Comparison of ENCODE assay signal across 8 mouse cellular contexts in the genomic region with DNA sequence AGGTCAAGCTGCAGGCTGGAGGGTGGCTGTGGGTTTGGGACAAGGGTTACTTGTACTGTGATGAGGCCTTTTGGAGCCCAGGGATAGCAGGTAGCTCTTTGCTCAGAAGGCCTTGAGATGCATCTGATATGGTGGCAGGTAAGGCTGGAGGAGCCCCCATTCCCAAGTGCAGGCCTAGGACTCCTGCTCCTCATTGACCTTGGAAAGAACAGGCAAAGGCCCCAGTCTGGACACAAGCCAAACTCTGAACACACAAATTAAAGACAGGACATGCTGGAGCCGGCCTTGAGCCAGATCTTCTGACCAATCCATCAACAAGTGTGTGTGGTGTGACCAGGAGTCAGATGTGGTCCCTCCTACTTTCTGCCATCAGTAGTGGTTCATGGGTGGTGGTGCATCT. TPM values are rescaled to one million over a fixed set of nuclear protein-coding genes. Genes with fewer than 3 reads are reported as not detected.
DNase-seq lines count a peak whose midpoint lies in the region; ATAC-seq and TF ChIP-seq lines count a peak whose summit lies in the region.

No protein-coding gene starts in this region.

- 12% methylated on average over 1 of the region's 1 CpGs for WGBS in heart, embryonic 16.5 days
- 35% methylated on average over 1 of the region's 1 CpGs for WGBS in neural tube, embryonic 14.5 days

- 0 out of 2 replicates have a peak overlapping the region, but pooled peaks have one; percentile 1 for H3K4me2 ChIP-seq in heart, embryonic 16.5 days (ENCODE audit: low read depth, low read length)
- peak overlapping the region; percentile 79 for H3K4me2 ChIP-seq in neural tube, embryonic 14.5 days (ENCODE audit: low read depth, low read length)

- H3K4me1 ChIP-seq in heart, embryonic 16.5 days (ENCODE audit: control insufficient read depth, insufficient read depth, low read length): peaks cover 3% of the 10 kb centered on the region
- peaks cover 20% of the 10 kb centered on the region for H3K4me1 ChIP-seq in neural tube, embryonic 14.5 days (ENCODE audit: control insufficient read depth, insufficient read depth, low read length)

- no peak overlapping the region for H3K9ac ChIP-seq in heart, embryonic 16.5 days (ENCODE audit: low read length)
- peak overlapping the region; percentile 93 for H3K9ac ChIP-seq in neural tube, embryonic 14.5 days (replicated peaks; ENCODE audit: low read depth, low read length)

- no peaks in the 10 kb centered on the region for H3K36me3 ChIP-seq in heart, embryonic 16.5 days (ENCODE audit: control insufficient read depth, insufficient read depth)
- no peaks in the 10 kb centered on the region for H3K36me3 ChIP-seq in neural tube, embryonic 14.5 days (ENCODE audit: control insufficient read depth, insufficient read depth, low read length)

- H3K9me3 ChIP-seq in heart, embryonic 16.5 days (replicated peaks; ENCODE audit: control insufficient read depth, low read length): no peaks in the 10 kb centered on the region
- no peaks in the 10 kb centered on the region for H3K9me3 ChIP-seq in neural tube, embryonic 14.5 days (ENCODE audit: control insufficient read depth, low read length)

- 0 out of 2 replicates have a peak, but pooled peaks have one; percentile 25 for ATAC-seq in heart, embryonic 16.5 days (replicated peaks; ENCODE audit: extremely low read depth, insufficient read depth, low FRiP score)
- no peak for ATAC-seq in neural tube, embryonic 14.5 days (ENCODE audit: low read depth)
- ATAC-seq in erythroblast, adult 5-6 weeks (replicated peaks; ENCODE audit: low FRiP score, poor library complexity, severe bottlenecking): no peak

- DNase-seq in layer of hippocampus, adult 2 months (ENCODE audit: low spot score in 2 of 2): no peak
- DNase-seq in layer of hippocampus, adult 8-10 months (ENCODE audit: low spot score in 2 of 2): no peak
- peak; percentile 75 for DNase-seq in cerebellum, adult 9-10 months
- no peak for DNase-seq in thymus, postnatal 10 days (ENCODE audit: low spot score in 2 of 2)
- no peak for DNase-seq in ovary, postnatal 36 days (ENCODE audit: low spot score)

- no peak for TF ChIP-seq CTCF in layer of hippocampus, adult 2 months (conservative IDR thresholded peaks at IDR 0.05)

- H3K4me3 ChIP-seq in layer of hippocampus, adult 2 months: peak overlapping the region; percentile 83
- no peak overlapping the region for H3K4me3 ChIP-seq in heart, embryonic 16.5 days (ENCODE audit: low read length)
- H3K4me3 ChIP-seq in neural tube, embryonic 14.5 days (ENCODE audit: low read depth, low read length): peak overlapping the region; percentile 71

- peaks cover 52% of the 10 kb centered on the region for H3K27me3 ChIP-seq in heart, embryonic 16.5 days (ENCODE audit: control insufficient read depth, insufficient read depth, low read length)
- peaks cover 2% of the 10 kb centered on the region; the same call in 1 of the 2 replicates for H3K27me3 ChIP-seq in neural tube, embryonic 14.5 days (ENCODE audit: control insufficient read depth, insufficient read depth, low read length)

- peak overlapping the region; percentile 99 for H3K27ac ChIP-seq in layer of hippocampus, adult 2 months
- no peak overlapping the region for H3K27ac ChIP-seq in heart, embryonic 16.5 days (ENCODE audit: low read length)
- no peak overlapping the region for H3K27ac ChIP-seq in neural tube, embryonic 14.5 days (ENCODE audit: low read depth, low read length)

RNA-seq across cellular contexts. Expression of gene Adcyap1r1, which starts 1.8 kb away (rescaled TPM):
- total RNA-seq in layer of hippocampus, adult 2 months (2021): 100 to 1,000 TPM; 146 to 148 TPM
- total RNA-seq in layer of hippocampus, adult 8-10 months (2022): 100 to 1,000 TPM; 130 to 163 (median 141) TPM
- polyA plus RNA-seq in heart, embryonic 16.5 days (2015; fragmentation: Nextera tagmentation; extraction: Ambion mirVana): 2.5 and 3.0 TPM in 2 replicates
- 70.7 and 79.3 TPM in 2 replicates for polyA plus RNA-seq in neural tube, embryonic 14.5 days (2014; fragmentation: Nextera tagmentation; extraction: Ambion mirVana)
- total RNA-seq in erythroblast, adult 5-6 weeks (2015; ENCODE audit: low replicate concordance): 0.19 TPM in 1 of 2 replicates, not detected in the other
- 0.09 TPM in 1 of 2 replicates, not detected in the other for total RNA-seq in erythroblast, adult 5-6 weeks (2017; ENCODE audit: low replicate concordance)

Comparison
In these comparisons a context has a peak if more than half of its experiments do, and no peak if none do; other contexts are left out.
1. RNA of gene Adcyap1r1, which starts 1.8 kb away (total RNA-seq): 130 to 163 TPM in layer of hippocampus, adult 8-10 months and 146 to 148 TPM in layer of hippocampus, adult 2 months; 0.09 to 0.19 TPM in erythroblast, adult 5-6 weeks; every median in the first group is over 100 times any median in the second.